Mouse (Mus musculus) forebrain, embryonic 10.5 days (tissue): Measurements from ENCODE around the gene Hoxc5. TPM values are rescaled to one million over a fixed set of nuclear protein-coding genes. Genes with fewer than 3 reads are reported as not detected.

Source experiments
- DNase-seq: peaks from one replicate; pipeline ENCODE4 v3.0.0-alpha.2; 2017; ENCODE audit warnings: low spot score; ENCODE audit errors: extremely low spot score
- H3K27ac ChIP-seq: fragments of 300-500 bp; sonication (generic); 2 replicates; pipeline ENCODE4 v1.5.1; 2016; ENCODE audit warnings: mild to moderate bottlenecking
- H3K27me3 ChIP-seq: fragments of 300-500 bp; sonication (generic); 2 replicates; pipeline ENCODE4 v1.6.1; 2016; ENCODE audit warnings: mild to moderate bottlenecking; ENCODE audit not compliant: poor library complexity, severe bottlenecking
- H3K36me3 ChIP-seq: fragments of 300-500 bp; sonication (generic); replicated peaks from 2 replicates; pipeline ENCODE4 v1.6.1; 2016; ENCODE audit warnings: mild to moderate bottlenecking, moderate library complexity
- H3K4me1 ChIP-seq: fragments of 300-500 bp; sonication (generic); 2 replicates; pipeline ENCODE4 v1.6.1; 2016
- H3K4me3 ChIP-seq: fragments of 300-500 bp; sonication (generic); 2 replicates; pipeline ENCODE4 v1.5.1; 2016; ENCODE audit warnings: mild to moderate bottlenecking, moderate library complexity
- H3K9me3 ChIP-seq: fragments of 300-500 bp; sonication (generic); 2 replicates; pipeline ENCODE4 v1.6.1; 2016; ENCODE audit warnings: mild to moderate bottlenecking, moderate library complexity
- WGBS: fragments of 180-500 bp; shearing (Covaris S2); methylation state at CpG from one replicate; pipeline ENCODE4 v1.1.7; 2016; 5-methylcytosine and 5-hydroxymethylcytosine counted together
- polyA plus RNA-seq: library from polyadenylated mRNA; unstranded; fragments of >200 nt; fragmentation: Nextera tagmentation; extraction: Ambion mirVana; gene quantifications from 2 replicates; pipeline ENCODE4 v1.2.1, GENCODE M21; 2016

Gene Hoxc5
- polyA plus RNA-seq, 1 experiment from 2014 or later, result not detected

DNA sequence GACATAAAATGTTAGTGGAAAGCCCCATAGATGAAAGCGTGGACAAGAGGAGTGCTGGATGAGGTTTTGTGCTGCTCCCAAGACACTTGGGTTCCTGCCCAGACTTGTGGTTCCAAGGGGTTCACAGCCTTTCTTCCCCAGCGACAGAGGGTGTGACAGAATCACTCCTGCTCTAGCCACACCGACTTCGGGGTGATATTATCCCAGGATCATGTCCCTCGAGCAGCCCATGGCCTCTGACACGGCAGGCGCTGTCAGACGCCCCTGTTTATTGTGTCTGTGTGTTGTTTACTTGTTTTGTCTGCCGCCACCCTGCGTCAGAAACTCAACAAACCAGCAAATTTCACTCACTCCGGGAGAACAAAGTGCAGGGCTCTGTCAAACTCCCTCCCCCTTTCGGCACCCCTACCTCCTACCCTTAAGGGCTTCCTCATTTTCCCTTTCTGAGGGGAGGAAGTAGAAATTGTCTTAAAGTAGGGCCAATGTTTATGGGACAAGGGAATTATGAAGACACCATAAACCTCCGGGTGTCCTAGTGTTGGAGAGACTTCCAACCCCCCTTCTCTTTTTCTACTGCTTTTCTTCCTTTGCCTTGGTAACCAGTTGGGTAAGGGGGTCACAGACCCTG lies 35.7 kb downstream of the Hoxc5 start:
- no peak for DNase-seq
- Histone ChIP-seq H3K4me1 (peaks cover 18% of the 10 kb centered on the region), H3K36me3 (no peaks in the 10 kb centered on the region), H3K4me3 (no peak overlapping the region), H3K27me3 (peaks cover 100% of the 10 kb centered on the region), H3K9me3 (no peaks in the 10 kb centered on the region), H3K27ac (no peak overlapping the region)
- WGBS, result 2% methylated on average over 13 of the region's 13 CpGs

- Histone ChIP-seq H3K27me3 (peaks cover 100% of the 10 kb centered on the region), H3K36me3 (no peaks in the 10 kb centered on the region), H3K27ac (no peak overlapping the region), H3K4me1 (peaks cover 4% of the 10 kb centered on the region), H3K4me3 (no peak overlapping the region), H3K9me3 (no peaks in the 10 kb centered on the region)
- no peak for DNase-seq
- WGBS, result under 1% methylated on average over 17 of the region's 17 CpGs
These were observed 38.1 kb downstream of the Hoxc5 start for GRCm38 (mm10) chr15:103005308-103005707.

DNA sequence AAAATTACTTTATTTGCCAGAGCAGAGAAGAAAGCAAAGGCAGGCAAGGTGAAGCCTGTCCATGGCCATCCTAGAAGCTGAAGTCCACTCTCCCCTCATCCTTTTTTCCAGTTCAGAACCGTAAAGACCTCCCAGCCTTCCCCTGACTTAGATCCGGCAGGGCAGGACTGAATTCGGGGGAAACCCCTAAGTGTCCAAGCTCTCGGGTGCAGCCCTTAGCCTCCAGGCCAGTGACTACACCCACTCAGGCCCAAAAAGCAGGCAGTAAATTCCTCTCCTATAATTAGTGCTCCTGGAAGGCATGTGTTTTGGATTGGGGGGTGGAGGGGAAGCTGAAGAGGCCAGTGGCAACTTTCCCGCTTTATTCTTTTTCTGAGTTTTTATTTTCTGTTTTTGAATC lies 38.6 kb downstream of the Hoxc5 start:
- peaks cover 100% of the 10 kb centered on the region for H3K27me3 ChIP-seq
- no peaks in the 10 kb centered on the region for H3K36me3 ChIP-seq
- 2% methylated on average over 5 of the region's 5 CpGs for WGBS
- H3K27ac ChIP-seq, result no peak overlapping the region
- H3K9me3 ChIP-seq, result no peaks in the 10 kb centered on the region
- no peaks in the 10 kb centered on the region for H3K4me1 ChIP-seq
- no peak overlapping the region for H3K4me3 ChIP-seq
- DNase-seq, result no peak

DNA sequence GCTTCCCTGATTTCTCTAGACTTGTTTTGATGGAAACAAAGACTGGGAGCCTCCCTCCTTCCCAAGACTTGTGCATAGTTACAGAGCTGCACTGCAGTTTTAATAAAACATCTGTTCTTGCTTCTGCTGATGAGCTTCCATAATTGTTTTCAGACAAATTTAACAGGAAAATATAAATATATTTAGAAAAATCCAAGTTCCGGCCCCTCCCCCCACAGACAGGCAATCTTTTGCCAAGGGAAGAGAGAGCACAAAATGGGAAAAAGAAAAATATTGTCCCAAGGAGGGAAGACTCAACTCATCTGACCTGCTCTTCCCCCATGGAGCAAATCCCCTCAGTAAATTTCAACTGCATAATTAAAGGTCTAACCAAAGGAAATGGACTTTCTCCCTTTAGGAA lies 39.1 kb downstream of the Hoxc5 start:
- H3K9me3 ChIP-seq, result no peaks in the 10 kb centered on the region
- 5% methylated on average over 1 of the region's 1 CpGs for WGBS
- no peaks in the 10 kb centered on the region for H3K4me1 ChIP-seq
- H3K27ac ChIP-seq, result no peak overlapping the region
- no peak for DNase-seq
- H3K36me3 ChIP-seq, result no peaks in the 10 kb centered on the region
- peaks cover 100% of the 10 kb centered on the region for H3K27me3 ChIP-seq
- H3K4me3 ChIP-seq, result no peak overlapping the region

GRCm38 (mm10) chr15:103009265-103010111 lies 42.2 kb downstream of the Hoxc5 start:
- peaks cover 5% of the 10 kb centered on the region for H3K4me1 ChIP-seq
- H3K4me3 ChIP-seq, result no peak overlapping the region
- H3K9me3 ChIP-seq, result no peaks in the 10 kb centered on the region
- DNase-seq, result no peak
- peaks cover 100% of the 10 kb centered on the region for H3K27me3 ChIP-seq
- WGBS, result 1% methylated on average over 27 of the region's 27 CpGs
- no peaks in the 10 kb centered on the region for H3K36me3 ChIP-seq
- no peak overlapping the region for H3K27ac ChIP-seq

DNA sequence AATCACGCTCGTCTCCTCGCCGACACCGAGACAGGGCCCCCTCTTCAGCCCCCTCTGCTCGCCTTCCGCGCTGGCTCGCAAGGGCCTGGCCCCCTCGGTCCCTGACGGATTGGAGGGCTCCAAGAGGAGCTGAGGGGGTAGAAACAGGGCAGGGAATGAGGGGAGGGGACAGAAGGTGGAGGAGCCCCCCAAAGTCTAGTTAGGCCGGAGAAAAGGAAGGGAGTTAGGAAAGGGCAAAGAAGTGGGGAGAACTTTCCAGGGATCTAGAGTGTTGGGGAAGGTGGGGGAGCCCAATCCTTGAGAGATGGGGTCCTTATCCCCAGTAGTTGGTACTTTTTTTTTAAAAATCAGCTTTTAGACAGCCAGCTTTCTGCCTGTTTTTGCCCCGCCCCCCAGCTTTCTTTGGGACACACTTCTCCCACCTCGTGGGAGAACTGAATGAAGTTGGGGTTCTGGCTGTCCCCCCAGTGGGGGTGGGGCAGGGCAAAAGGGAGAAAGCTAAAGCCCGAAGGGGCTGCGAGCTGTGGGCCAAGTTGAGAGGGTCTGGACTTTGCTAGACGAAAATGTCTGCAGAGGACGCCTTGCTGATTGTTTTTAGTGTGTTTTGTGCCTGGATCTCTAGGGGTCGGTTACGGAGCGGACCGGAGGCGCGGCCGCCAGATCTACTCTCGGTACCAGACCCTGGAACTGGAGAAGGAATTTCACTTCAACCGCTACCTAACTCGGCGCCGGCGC lies 43.0 kb downstream of the Hoxc5 start:
- under 1% methylated on average over 31 of the region's 31 CpGs for WGBS
- Histone ChIP-seq H3K27ac (no peak overlapping the region), H3K36me3 (no peaks in the 10 kb centered on the region), H3K9me3 (no peaks in the 10 kb centered on the region), H3K4me3 (no peak overlapping the region), H3K4me1 (peaks cover 9% of the 10 kb centered on the region), H3K27me3 (peaks cover 100% of the 10 kb centered on the region)
- no peak for DNase-seq

- Histone ChIP-seq H3K4me1 (peaks cover 9% of the 10 kb centered on the region), H3K9me3 (no peaks in the 10 kb centered on the region), H3K27ac (no peak overlapping the region), H3K4me3 (no peak overlapping the region), H3K36me3 (no peaks in the 10 kb centered on the region), H3K27me3 (peaks cover 100% of the 10 kb centered on the region)
- whole genome bisulfite sequencing, result under 1% methylated on average over 28 of the region's 28 CpGs
- DNase-seq, result no peak
These were observed 43.8 kb downstream of the Hoxc5 start for GRCm38 (mm10) chr15:103010847-103011555.

- Histone ChIP-seq H3K4me1 (peaks cover 9% of the 10 kb centered on the region), H3K27me3 (peaks cover 100% of the 10 kb centered on the region), H3K9me3 (no peaks in the 10 kb centered on the region), H3K4me3 (no peak overlapping the region), H3K27ac (no peak overlapping the region), H3K36me3 (no peaks in the 10 kb centered on the region)
- 2% methylated on average over 26 of the region's 26 CpGs for whole genome bisulfite sequencing
- no peak for DNase-seq
These were observed 44.8 kb downstream of the Hoxc5 start for GRCm38 (mm10) chr15:103011928-103012486.

GRCm38 (mm10) chr15:103013238-103013984 lies 46.2 kb downstream of the Hoxc5 start:
- H3K27ac ChIP-seq, result no peak overlapping the region
- no peaks in the 10 kb centered on the region for H3K36me3 ChIP-seq
- peaks cover 9% of the 10 kb centered on the region for H3K4me1 ChIP-seq
- H3K4me3 ChIP-seq, result no peak overlapping the region; the same call in 1 of the 2 replicates
- DNase-seq, result no peak
- WGBS, result 4% methylated on average over 17 of the region's 17 CpGs
- peaks cover 100% of the 10 kb centered on the region for H3K27me3 ChIP-seq
- no peaks in the 10 kb centered on the region for H3K9me3 ChIP-seq

DNA sequence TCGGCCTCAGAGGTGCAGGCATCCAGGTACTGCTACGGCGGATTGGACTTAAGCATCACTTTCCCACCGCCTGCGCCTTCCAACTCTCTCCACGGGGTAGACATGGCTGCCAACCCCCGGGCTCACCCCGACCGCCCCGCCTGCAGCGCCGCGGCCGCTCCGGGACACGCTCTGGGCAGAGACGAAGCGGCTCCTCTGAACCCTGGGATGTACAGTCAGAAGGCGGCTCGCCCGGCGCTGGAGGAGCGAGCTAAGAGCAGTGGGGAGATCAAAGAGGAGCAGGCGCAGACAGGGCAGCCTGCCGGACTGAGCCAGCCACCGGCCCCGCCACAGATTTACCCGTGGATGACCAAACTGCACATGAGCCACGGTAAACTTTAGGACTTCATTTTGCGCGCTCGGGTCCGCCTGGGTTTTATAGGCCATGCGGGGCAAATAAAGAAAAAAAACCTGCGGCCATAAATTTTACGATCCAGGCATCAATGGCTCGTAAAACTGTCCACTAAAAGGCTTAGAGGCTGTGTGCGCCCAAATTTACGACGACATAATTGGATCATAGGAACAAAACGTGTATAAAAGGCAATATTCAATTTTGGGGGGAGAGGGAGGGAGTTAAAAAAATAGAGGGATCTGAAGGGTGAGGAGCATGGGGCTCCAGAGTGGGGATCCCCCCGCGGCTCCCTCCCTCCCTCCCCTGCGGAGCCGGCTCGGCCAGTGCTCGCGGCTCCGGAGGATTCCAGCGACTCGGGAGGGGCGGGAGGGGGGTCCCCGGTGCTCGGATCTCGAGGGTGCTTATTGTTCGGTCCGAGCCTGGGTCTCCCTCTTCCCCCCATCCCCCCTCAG lies 47.1 kb downstream of the Hoxc5 start:
- Histone ChIP-seq H3K27me3 (peaks cover 100% of the 10 kb centered on the region), H3K36me3 (no peaks in the 10 kb centered on the region), H3K4me3 (no peak overlapping the region), H3K27ac (no peak overlapping the region), H3K9me3 (no peaks in the 10 kb centered on the region), H3K4me1 (peaks cover 9% of the 10 kb centered on the region)
- WGBS, result under 1% methylated on average over 47 of the region's 57 CpGs
- no peak for DNase-seq

DNA sequence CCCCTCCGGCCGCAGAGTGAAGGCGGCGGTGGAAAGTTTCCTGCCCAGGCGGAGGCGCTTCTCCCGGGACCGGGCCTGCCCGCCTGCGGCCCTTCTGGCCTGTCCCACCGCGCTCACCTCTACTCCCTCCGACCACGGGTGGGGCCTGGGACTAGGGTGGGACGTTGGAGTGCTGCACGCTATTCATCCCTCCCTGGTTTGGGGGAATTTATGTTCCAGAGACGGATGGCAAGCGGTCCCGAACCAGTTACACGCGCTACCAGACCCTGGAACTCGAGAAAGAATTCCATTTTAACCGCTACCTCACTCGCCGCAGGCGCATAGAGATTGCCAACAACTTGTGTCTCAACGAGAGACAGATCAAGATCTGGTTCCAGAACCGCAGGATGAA lies 47.8 kb downstream of the Hoxc5 start:
- H3K9me3 ChIP-seq, result no peaks in the 10 kb centered on the region
- DNase-seq, result no peak
- peaks cover 100% of the 10 kb centered on the region for H3K27me3 ChIP-seq
- H3K27ac ChIP-seq, result no peak overlapping the region
- H3K36me3 ChIP-seq, result no peaks in the 10 kb centered on the region
- H3K4me3 ChIP-seq, result no peak overlapping the region
- H3K4me1 ChIP-seq, result peaks cover 9% of the 10 kb centered on the region
- 1% methylated on average over 28 of the region's 28 CpGs for WGBS
